Mouse (Mus musculus) thymus, adult 2 months (tissue): ENCODE measurements around the gene Capza3. TPM values are rescaled to one million over a fixed set of nuclear protein-coding genes. Genes with fewer than 3 reads are reported as not detected.

ENCODE experiments used
- DNase-seq: peaks from one replicate; pipeline ENCODE4 v3.0.0; 2021
- H3K27ac ChIP-seq: fragments of 200-500 bp; 2 replicates; pipeline ENCODE4 v1.5.1; 2012; ENCODE audit warnings: low read length, control low read depth; ENCODE audit not compliant: control insufficient read depth, insufficient read depth
- H3K27me3 ChIP-seq: fragments of 200-500 bp; 2 replicates; pipeline ENCODE4 v1.6.1; 2012; ENCODE audit warnings: mild to moderate bottlenecking, low read length, moderate library complexity, mixed read lengths; ENCODE audit not compliant: control insufficient read depth, insufficient read depth
- H3K36me3 ChIP-seq: fragments of 200-500 bp; 2 replicates; pipeline ENCODE4 v1.6.1; 2012; ENCODE audit warnings: mild to moderate bottlenecking, low read length, moderate library complexity; ENCODE audit not compliant: control insufficient read depth, insufficient read depth
- H3K4me1 ChIP-seq: fragments of 200-500 bp; replicated peaks from 2 replicates; pipeline ENCODE4 v1.6.1; 2012; ENCODE audit warnings: low read length; ENCODE audit not compliant: control insufficient read depth, insufficient read depth
- H3K4me3 ChIP-seq: fragments of 200-500 bp; 2 replicates; pipeline ENCODE4 v1.5.1; 2012; ENCODE audit warnings: mild to moderate bottlenecking, low read length, control low read depth, moderate library complexity; ENCODE audit not compliant: control insufficient read depth, insufficient read depth
- CTCF ChIP-seq: fragments of 200-500 bp; IDR thresholded peaks from 2 replicates; pipeline ENCODE4 v1.5.1; 2012; ENCODE audit warnings: mild to moderate bottlenecking, control low read depth, low read length, moderate library complexity, borderline replicate concordance; ENCODE audit not compliant: control insufficient read depth, poor library complexity, insufficient read depth; ENCODE audit errors: extremely low read depth
- POLR2A ChIP-seq: fragments of 200-500 bp; IDR thresholded peaks from 2 replicates; pipeline ENCODE4 v1.6.1; 2012; ENCODE audit warnings: mild to moderate bottlenecking, low read length, control low read depth, moderate library complexity; ENCODE audit not compliant: control insufficient read depth, poor library complexity, insufficient read depth; ENCODE audit errors: extremely low read depth
- WGBS: fragments of 180-500 bp; shearing (Covaris S2); methylation state at CpG from one replicate; pipeline ENCODE4 v1.1.7; 2018; 5-methylcytosine and 5-hydroxymethylcytosine counted together
- polyA plus RNA-seq: library from polyadenylated mRNA; depleted of rRNA; stranded (reverse); fragments of >200 nt; gene quantifications from 2 replicates; pipeline ENCODE4 v1.2.3, GENCODE M21; 2012; rRNA removed

The Capza3 gene
- not detected in 2 replicates for polyA plus RNA-seq

- Histone ChIP-seq H3K27ac (no peak within 1 kb of the TSS), H3K36me3 (no peaks in the 10 kb centered on the region), H3K4me3 (no peak within 1 kb of the TSS), H3K4me1 (no peaks in the 10 kb centered on the region), H3K27me3 (no peaks in the 10 kb centered on the region)
- DNase-seq: no peak
- 92% methylated on average over 7 of the region's 7 CpGs for WGBS
- TF ChIP-seq POLR2A (no peak), CTCF (no peak)
These were observed at the start of gene Capza3 for GRCm38 (mm10) chr6:140040952-140041351. TSS of gene Capza3 (plus strand) at chr6:140041252.

GRCm38 (mm10) chr6:140005181-140005580, 35.9 kb upstream of the Capza3 start:
- no peak for TF ChIP-seq CTCF
- no peak for TF ChIP-seq POLR2A
- H3K36me3 ChIP-seq: no peaks in the 10 kb centered on the region
- DNase-seq: no peak
- no peaks in the 10 kb centered on the region for H3K27me3 ChIP-seq
- WGBS: 78% methylated on average over 3 of the region's 3 CpGs
- no peak overlapping the region for H3K27ac ChIP-seq
- H3K4me3 ChIP-seq: no peak overlapping the region
- no peaks in the 10 kb centered on the region for H3K4me1 ChIP-seq

- 90% methylated on average over 7 of the region's 7 CpGs for WGBS
- DNase-seq: no peak
- no peaks in the 10 kb centered on the region for H3K36me3 ChIP-seq
- H3K4me3 ChIP-seq: no peak overlapping the region
- H3K27ac ChIP-seq: no peak overlapping the region
- H3K4me1 ChIP-seq: no peaks in the 10 kb centered on the region
- TF ChIP-seq POLR2A: no peak
- TF ChIP-seq CTCF: no peak
- no peaks in the 10 kb centered on the region for H3K27me3 ChIP-seq
These were observed 16.6 kb upstream of the Capza3 start for GRCm38 (mm10) chr6:140024404-140024803.

- TF ChIP-seq CTCF (no peak), POLR2A (no peak)
- no peak for DNase-seq
- Histone ChIP-seq H3K27ac (no peak within 1 kb of the TSS), H3K36me3 (no peaks in the 10 kb centered on the region), H3K4me1 (no peaks in the 10 kb centered on the region), H3K4me3 (no peak within 1 kb of the TSS), H3K27me3 (no peaks in the 10 kb centered on the region)
- 91% methylated on average over 5 of the region's 5 CpGs for WGBS
These were observed 305 bp downstream of the Capza3 start, which contains the start of gene Plcz1 for GRCm38 (mm10) chr6:140041357-140041756. TSS of gene Plcz1 (minus strand) at chr6:140041457.

- Histone ChIP-seq H3K4me3 (no peak overlapping the region), H3K27ac (no peak overlapping the region), H3K36me3 (no peaks in the 10 kb centered on the region), H3K4me1 (no peaks in the 10 kb centered on the region), H3K27me3 (no peaks in the 10 kb centered on the region)
- TF ChIP-seq CTCF: no peak
- TF ChIP-seq POLR2A: no peak
- 91% methylated on average over 5 of the region's 5 CpGs for WGBS
- DNase-seq: no peak
These were observed 10.4 kb downstream of the Capza3 start for GRCm38 (mm10) chr6:140051476-140051875.

- no peak overlapping the region for H3K4me3 ChIP-seq
- H3K4me1 ChIP-seq: no peaks in the 10 kb centered on the region
- WGBS: 82% methylated on average over 5 of the region's 5 CpGs
- no peaks in the 10 kb centered on the region for H3K36me3 ChIP-seq
- no peak for TF ChIP-seq POLR2A
- no peak for TF ChIP-seq CTCF
- DNase-seq: no peak
- no peak overlapping the region for H3K27ac ChIP-seq
- no peaks in the 10 kb centered on the region for H3K27me3 ChIP-seq
These were observed 13.3 kb downstream of the Capza3 start for GRCm38 (mm10) chr6:140054271-140054928.

GRCm38 (mm10) chr6:140069177-140069576, 28.1 kb downstream of the Capza3 start:
- DNase-seq: no peak
- 87% methylated on average over 8 of the region's 8 CpGs for WGBS
- H3K27ac ChIP-seq: no peak overlapping the region
- H3K4me1 ChIP-seq: no peaks in the 10 kb centered on the region
- no peak overlapping the region for H3K4me3 ChIP-seq
- H3K36me3 ChIP-seq: no peaks in the 10 kb centered on the region
- TF ChIP-seq POLR2A (no peak), CTCF (no peak)
- H3K27me3 ChIP-seq: no peaks in the 10 kb centered on the region
